Mouse (Mus musculus) intestine, embryonic 15.5 days (tissue): ENCODE measurements around the gene H2-T22. TPM values are rescaled to one million over a fixed set of nuclear protein-coding genes. Genes with fewer than 3 reads are reported as not detected.

Experiments
- ATAC-seq: fragments of 200-750 bp; cut with Nextera tagmentation; 2 replicates; pipeline ENCODE4 v1.8.0; 2017; ENCODE audit warnings: moderate TSS enrichment, moderate library complexity
- H3K27ac ChIP-seq: fragments of 300-500 bp; sonication (generic); 2 replicates; pipeline ENCODE4 v1.5.1; 2015; ENCODE audit warnings: mild to moderate bottlenecking, inconsistent platforms
- H3K27me3 ChIP-seq: fragments of 300-500 bp; sonication (generic); replicated peaks from 2 replicates; pipeline ENCODE4 v1.6.1; 2015; ENCODE audit warnings: inconsistent platforms
- H3K36me3 ChIP-seq: fragments of 300-500 bp; sonication (generic); 2 replicates; pipeline ENCODE4 v1.6.1; 2015; ENCODE audit warnings: inconsistent platforms
- H3K4me1 ChIP-seq: fragments of 300-500 bp; sonication (generic); replicated peaks from 2 replicates; pipeline ENCODE4 v1.6.1; 2015; ENCODE audit warnings: inconsistent platforms
- H3K4me2 ChIP-seq: fragments of 300-500 bp; sonication (generic); replicated peaks from 2 replicates; pipeline ENCODE4 v1.6.1; 2015; ENCODE audit warnings: mild to moderate bottlenecking, inconsistent platforms
- H3K4me3 ChIP-seq: fragments of 300-500 bp; sonication (generic); replicated peaks from 2 replicates; pipeline ENCODE4 v1.5.1; 2015; ENCODE audit warnings: inconsistent platforms
- H3K9ac ChIP-seq: fragments of 300-500 bp; sonication (generic); 2 replicates; pipeline ENCODE4 v1.6.1; 2015; ENCODE audit warnings: inconsistent platforms
- H3K9me3 ChIP-seq: fragments of 300-500 bp; sonication (generic); 2 replicates; pipeline ENCODE4 v1.6.1; 2016; ENCODE audit warnings: inconsistent platforms
- WGBS: fragments of 180-500 bp; shearing (Covaris S2); methylation state at CpG from one replicate; pipeline ENCODE4 v1.1.7; 2015; 5-methylcytosine and 5-hydroxymethylcytosine counted together
- polyA plus RNA-seq: library from polyadenylated mRNA; unstranded; fragments of >200 nt; fragmentation: Nextera tagmentation; extraction: Ambion mirVana; gene quantifications from 2 replicates; pipeline ENCODE4 v1.2.1, GENCODE M21; 2015

The H2-T22 gene
- polyA plus RNA-seq, 1 experiment from 2014 or later = 13.3 TPM

DNA sequence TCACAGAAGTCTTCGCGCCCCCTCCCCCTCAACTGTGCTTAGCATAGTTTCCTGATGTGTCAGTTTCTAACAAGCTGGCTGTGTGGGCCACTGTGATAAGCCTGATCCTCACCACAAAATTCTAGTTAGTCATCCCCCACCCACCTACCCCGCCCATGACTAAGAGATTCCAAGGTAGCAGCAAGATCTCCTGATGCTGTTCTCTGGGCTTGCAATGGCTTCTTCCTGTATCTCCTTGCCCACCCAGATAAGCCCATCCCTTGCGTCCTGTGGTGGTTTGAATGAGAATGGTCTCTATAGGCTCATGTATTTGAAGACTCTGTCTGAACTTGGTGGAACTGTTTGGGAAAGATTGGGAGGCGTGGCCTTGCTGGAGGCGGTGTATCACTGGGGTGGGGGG lies 40.6 kb downstream of the H2-T22 start:
- H3K9ac ChIP-seq = no peak overlapping the region
- H3K9me3 ChIP-seq = no peaks in the 10 kb centered on the region
- H3K4me3 ChIP-seq = no peak overlapping the region
- no peaks in the 10 kb centered on the region for H3K27me3 ChIP-seq
- H3K4me2 ChIP-seq = no peak overlapping the region
- H3K4me1 ChIP-seq = 0 out of 2 replicates have a peak, but pooled peaks cover 4% of the 10 kb centered on the region
- WGBS = 98% methylated on average over 6 of the region's 6 CpGs
- H3K36me3 ChIP-seq = no peaks in the 10 kb centered on the region
- peak; percentile 26; the same call in 1 of the 2 replicates for ATAC-seq
- no peak overlapping the region for H3K27ac ChIP-seq

DNA sequence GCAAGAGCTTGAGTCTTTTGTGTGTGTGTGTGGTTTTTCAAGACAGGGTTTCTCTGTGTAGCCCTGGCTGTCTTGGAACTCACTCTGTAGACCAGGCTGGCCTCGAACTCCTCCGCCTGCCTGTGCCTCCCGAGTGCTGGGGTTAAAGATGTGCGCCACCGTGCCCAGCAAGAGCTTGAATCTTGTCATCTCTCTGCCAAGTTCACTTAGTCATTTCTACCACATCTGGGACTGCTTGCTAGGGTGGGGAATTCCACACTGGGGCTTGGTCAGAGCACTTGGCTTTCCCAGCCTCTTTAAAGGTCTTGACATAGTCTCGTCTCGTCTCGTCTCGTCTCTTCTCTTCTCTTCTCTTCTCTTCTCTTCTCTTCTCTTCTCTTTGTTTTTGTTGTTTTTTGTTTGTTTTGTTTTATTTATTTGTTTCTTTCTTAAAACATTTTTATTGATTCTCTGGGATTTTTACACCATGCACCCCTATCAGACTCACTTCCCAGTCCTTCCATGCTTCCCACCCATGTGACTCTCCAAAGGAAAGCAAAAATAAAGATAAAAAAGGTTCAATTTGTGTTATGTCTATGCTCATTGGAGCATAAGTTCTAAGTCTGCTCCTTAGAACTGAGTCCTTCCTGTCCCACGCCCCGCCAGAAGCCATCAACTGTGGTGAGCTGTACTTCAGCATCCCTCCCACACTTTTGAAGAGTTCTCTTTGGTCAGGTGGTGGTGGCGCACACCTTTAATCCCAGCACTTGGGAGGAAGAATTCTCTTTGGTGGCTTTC lies 41.2 kb downstream of the H2-T22 start:
- Histone ChIP-seq H3K4me3 (no peak overlapping the region), H3K9me3 (no peaks in the 10 kb centered on the region), H3K27ac (no peak overlapping the region), H3K9ac (no peak overlapping the region), H3K36me3 (no peaks in the 10 kb centered on the region), H3K4me2 (no peak overlapping the region), H3K4me1 (0 out of 2 replicates have a peak, but pooled peaks cover 4% of the 10 kb centered on the region), H3K27me3 (no peaks in the 10 kb centered on the region)
- WGBS = 81% methylated on average over 12 of the region's 12 CpGs
- no peak for ATAC-seq

DNA sequence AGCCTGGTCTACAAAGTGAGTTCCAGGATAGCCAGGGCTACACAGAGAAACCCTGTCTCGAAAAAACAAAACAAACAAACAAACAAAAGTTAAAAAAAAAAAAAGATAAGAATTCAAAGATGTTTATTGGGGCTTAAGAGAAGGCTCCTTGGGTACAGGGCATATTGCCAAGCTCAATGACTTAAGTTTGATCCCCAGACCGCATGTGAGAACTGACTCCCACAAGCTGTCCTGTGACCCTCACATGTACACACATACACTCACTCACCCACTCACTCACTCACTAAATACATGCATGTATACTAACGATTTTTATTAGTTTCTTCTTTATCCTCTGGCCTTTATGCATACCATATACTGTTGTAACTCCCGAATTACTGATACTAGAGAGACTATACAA lies 42.2 kb downstream of the H2-T22 start:
- Histone ChIP-seq H3K4me2 (no peak overlapping the region), H3K36me3 (no peaks in the 10 kb centered on the region), H3K9me3 (no peaks in the 10 kb centered on the region), H3K27ac (no peak overlapping the region), H3K27me3 (no peaks in the 10 kb centered on the region), H3K9ac (no peak overlapping the region), H3K4me3 (no peak overlapping the region), H3K4me1 (0 out of 2 replicates have a peak, but pooled peaks cover 7% of the 10 kb centered on the region)
- 64% methylated on average over 4 of the region's 4 CpGs for WGBS
- ATAC-seq = no peak

DNA sequence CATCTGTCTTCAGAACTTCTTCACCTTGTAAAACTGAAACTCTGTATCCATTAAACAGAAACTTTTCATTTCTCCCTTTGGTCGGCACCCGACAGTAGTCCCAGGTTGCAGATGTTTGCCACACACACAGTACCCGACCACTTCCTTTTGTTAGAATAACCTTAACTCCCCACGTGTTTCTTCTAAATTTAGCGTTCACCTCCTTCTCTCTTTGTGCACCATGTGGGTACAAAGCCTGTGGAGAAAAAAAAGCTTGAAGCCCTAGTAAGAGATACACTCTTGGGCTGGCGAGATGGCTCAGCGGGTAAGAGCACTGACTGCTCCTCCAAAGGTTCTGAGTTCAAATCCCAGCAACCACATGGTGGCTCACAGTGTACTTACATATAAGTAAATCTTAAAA lies 43.2 kb downstream of the H2-T22 start:
- Histone ChIP-seq H3K4me1 (0 out of 2 replicates have a peak, but pooled peaks cover 8% of the 10 kb centered on the region), H3K4me3 (no peak overlapping the region), H3K9me3 (no peaks in the 10 kb centered on the region), H3K36me3 (no peaks in the 10 kb centered on the region), H3K27ac (no peak overlapping the region), H3K4me2 (no peak overlapping the region), H3K27me3 (no peaks in the 10 kb centered on the region), H3K9ac (no peak overlapping the region)
- ATAC-seq = no peak
- WGBS = 78% methylated on average over 7 of the region's 7 CpGs

DNA sequence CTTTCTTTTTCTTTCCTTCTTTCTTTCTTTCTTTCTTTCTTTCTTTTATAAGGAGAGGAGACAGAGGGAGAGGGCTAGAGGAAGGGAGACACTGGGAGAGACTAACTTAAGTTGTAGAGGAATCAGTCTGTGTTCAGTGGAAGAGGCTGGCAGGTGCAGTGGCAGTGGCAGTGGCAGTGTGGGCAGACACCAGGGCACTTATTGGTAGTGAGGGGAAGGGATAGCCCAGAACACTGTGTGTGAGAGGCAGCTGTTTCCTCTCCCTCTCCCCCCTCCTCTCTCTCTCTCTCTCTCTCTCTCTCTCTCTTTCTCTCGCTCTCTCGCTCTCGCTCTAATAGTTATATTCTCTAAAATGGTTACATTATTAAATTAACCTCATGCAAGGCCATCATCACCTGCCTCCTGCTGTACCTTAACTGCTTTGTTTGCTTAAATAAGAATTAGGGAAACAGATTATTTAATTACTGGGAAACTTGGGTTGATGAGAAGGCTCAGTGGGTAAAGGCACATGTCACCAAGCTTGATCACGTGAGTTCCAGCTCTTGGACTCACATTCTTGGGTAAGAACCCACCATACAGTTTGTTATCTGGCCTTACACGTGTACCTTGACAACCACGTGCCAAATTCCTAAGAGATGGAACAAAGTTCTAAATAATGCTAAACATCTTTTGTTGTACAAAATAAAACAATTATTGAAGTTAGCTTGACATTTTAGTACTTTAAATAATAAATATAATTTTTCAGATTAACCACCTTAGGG lies 43.8 kb downstream of the H2-T22 start:
- no peak overlapping the region for H3K9ac ChIP-seq
- H3K27me3 ChIP-seq = no peaks in the 10 kb centered on the region
- no peak for ATAC-seq
- H3K4me1 ChIP-seq = 0 out of 2 replicates have a peak, but pooled peaks cover 10% of the 10 kb centered on the region
- 83% methylated on average over 6 of the region's 6 CpGs for WGBS
- no peak overlapping the region for H3K27ac ChIP-seq
- no peak overlapping the region for H3K4me3 ChIP-seq
- H3K4me2 ChIP-seq = no peak overlapping the region
- H3K9me3 ChIP-seq = no peaks in the 10 kb centered on the region
- H3K36me3 ChIP-seq = no peaks in the 10 kb centered on the region

DNA sequence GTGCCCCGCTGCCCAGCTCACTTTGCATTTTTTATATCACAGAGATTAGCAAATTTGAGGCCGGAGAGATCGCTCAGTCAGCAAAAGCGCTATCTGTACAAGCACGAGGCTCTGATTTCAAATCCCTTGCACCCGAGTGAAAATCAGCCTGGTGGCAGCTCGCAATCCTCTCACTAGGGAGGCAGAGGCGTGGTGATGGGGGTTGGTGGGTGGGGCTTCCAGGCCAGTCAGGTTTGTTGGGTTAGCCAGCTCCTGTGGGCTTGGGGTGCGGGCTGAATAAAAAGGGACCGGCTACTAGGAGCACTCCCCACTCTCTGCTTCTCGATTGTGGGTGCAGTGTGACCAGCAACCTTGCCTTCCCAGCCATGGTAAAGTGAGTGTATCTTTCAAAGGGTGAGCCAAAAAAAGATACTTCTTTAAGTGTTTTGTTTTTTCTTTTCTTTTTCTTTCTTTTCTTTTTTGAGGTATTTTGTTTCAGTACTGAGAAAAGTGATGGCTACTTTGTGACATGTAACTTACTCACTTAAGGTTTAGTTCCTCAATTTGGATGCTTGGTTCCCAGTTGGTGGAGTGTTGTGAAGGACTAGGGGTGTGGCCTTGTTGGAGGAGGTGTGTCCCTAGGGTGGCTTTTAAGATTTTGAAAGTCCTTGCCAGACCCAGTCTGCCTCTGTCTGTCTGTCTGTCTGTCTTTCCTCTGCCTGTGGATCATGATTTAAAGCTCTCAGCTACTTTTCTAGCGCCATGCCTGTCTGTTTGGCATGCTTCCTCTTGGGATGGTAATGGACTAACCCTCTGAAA lies 44.6 kb downstream of the H2-T22 start:
- H3K27ac ChIP-seq = no peak overlapping the region
- 0 out of 2 replicates have a peak, but pooled peaks cover 10% of the 10 kb centered on the region for H3K4me1 ChIP-seq
- H3K9me3 ChIP-seq = no peaks in the 10 kb centered on the region
- H3K4me3 ChIP-seq = no peak overlapping the region
- H3K4me2 ChIP-seq = 0 out of 2 replicates have a peak overlapping the region, but pooled peaks have one; percentile 6
- no peaks in the 10 kb centered on the region for H3K27me3 ChIP-seq
- H3K36me3 ChIP-seq = no peaks in the 10 kb centered on the region
- ATAC-seq = no peak
- H3K9ac ChIP-seq = no peak overlapping the region
- 56% methylated on average over 12 of the region's 12 CpGs for WGBS

DNA sequence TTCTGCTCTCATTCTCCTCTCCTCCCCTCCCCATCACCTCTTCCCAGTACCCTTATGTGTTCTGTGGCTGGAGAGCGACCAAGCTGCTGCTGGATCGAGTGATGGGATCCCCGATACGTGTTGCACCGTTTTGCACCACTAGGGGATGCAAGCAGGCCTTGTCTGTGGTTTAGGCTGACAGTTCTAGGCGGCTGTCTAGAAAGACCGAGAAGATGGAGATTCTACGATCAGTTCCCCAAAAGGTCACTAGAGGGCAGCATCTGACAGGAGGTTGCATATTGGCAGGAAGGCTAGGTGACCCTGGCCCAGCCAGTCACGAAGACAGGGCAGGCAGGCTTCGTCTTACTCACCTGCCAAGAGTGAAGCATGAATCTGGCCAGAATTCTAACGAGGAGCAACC lies 45.6 kb downstream of the H2-T22 start:
- H3K4me1 ChIP-seq = peaks cover 11% of the 10 kb centered on the region
- no peaks in the 10 kb centered on the region for H3K36me3 ChIP-seq
- no peak overlapping the region for H3K4me3 ChIP-seq
- no peak overlapping the region for H3K27ac ChIP-seq
- peak; percentile 70 for ATAC-seq
- WGBS = 2% methylated on average over 11 of the region's 11 CpGs
- no peak overlapping the region for H3K4me2 ChIP-seq
- H3K9me3 ChIP-seq = no peaks in the 10 kb centered on the region
- H3K9ac ChIP-seq = no peak overlapping the region
- H3K27me3 ChIP-seq = no peaks in the 10 kb centered on the region

DNA sequence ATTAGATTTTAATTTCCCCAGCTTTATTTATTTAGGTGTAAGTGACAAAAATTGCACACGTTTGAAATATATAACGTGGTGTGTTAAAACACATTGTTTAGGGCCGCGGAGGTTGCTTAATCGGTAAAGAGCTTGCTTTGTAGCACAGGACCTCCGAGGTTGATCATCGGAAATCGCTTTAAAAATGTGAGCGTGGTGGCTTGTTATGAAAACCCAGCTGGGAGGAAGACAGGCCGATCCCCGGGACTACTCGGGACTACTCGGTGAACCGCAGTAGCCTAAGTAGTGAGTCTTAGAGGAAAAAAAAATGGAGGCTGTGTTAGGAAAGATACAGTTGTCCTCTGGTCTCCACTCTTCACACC lies 47.7 kb downstream of the H2-T22 start:
- no peaks in the 10 kb centered on the region for H3K27me3 ChIP-seq
- WGBS = 4% methylated on average over 14 of the region's 14 CpGs
- no peak overlapping the region for H3K27ac ChIP-seq
- peak overlapping the region; percentile 66 for H3K4me2 ChIP-seq
- no peak for ATAC-seq
- peak overlapping the region; percentile 45 for H3K4me3 ChIP-seq
- peak overlapping the region; percentile 43 for H3K9ac ChIP-seq
- H3K4me1 ChIP-seq = peaks cover 14% of the 10 kb centered on the region
- no peaks in the 10 kb centered on the region for H3K9me3 ChIP-seq
- no peaks in the 10 kb centered on the region for H3K36me3 ChIP-seq

DNA sequence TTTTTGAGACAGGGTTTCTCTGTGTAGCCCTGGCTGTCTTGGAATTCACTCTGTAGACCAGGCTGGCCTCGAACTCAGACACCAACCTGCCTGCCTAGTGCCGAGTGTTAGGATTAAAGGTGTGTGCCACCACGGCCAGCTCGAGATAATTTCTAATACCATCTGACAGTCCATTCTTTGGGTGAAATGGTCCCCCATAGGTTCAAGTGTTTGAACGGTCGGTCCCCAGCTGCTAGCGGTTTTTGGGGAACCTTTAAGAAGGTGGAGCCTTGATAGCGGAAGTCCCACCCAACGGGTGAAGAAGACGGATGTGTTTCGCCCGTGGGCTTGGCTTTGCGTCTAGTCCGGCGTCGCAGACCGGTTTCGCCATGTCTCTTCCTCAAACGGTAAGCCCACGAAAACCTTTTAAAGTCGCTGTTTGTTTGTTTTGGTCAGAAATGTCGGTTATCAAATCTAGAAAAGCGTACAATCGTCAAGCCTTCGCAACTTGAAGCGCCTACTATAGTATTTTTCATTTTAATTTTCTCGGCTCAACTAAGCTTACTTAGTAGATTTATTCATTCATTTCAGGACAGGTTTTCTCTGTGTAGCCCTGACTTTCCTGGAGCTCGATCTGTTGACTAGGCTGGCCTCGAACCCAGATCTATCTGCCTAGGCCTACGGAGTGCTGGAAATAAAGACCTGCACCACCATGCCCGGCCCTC lies 48.2 kb downstream of the H2-T22 start:
- WGBS = 4% methylated on average over 31 of the region's 31 CpGs
- H3K4me1 ChIP-seq = peaks cover 14% of the 10 kb centered on the region
- H3K36me3 ChIP-seq = 0 out of 2 replicates have a peak, but pooled peaks cover 3% of the 10 kb centered on the region
- peak overlapping the region; percentile 45 for H3K4me3 ChIP-seq
- peak overlapping the region; percentile 66 for H3K4me2 ChIP-seq
- H3K9ac ChIP-seq = peak overlapping the region; percentile 43
- no peaks in the 10 kb centered on the region for H3K9me3 ChIP-seq
- ATAC-seq = peak; percentile 71
- no peak overlapping the region for H3K27ac ChIP-seq
- no peaks in the 10 kb centered on the region for H3K27me3 ChIP-seq

DNA sequence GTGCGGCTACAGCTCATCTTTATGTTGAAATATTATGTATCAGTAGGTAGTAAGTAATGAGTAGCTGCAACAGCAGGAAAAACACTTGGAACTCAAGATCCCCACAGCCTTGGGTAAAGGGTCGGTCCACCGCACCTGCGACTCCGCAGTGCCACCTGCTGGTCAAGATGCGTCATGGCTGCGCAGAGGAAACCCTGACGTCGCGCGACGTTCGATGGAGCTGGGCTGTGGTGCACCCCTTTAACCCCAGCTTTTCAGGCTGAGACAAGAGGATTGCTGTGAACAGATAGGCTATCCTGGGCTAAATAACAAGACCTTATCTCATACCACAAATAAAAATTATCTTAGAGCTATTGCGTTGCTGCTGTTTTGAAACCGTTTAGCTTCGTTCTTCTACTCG lies 48.9 kb downstream of the H2-T22 start:
- ATAC-seq = peak; percentile 68
- no peaks in the 10 kb centered on the region for H3K27me3 ChIP-seq
- no peaks in the 10 kb centered on the region for H3K9me3 ChIP-seq
- peak overlapping the region; percentile 66 for H3K4me2 ChIP-seq
- H3K36me3 ChIP-seq = 0 out of 2 replicates have a peak, but pooled peaks cover 7% of the 10 kb centered on the region
- 6% methylated on average over 17 of the region's 17 CpGs for WGBS
- H3K27ac ChIP-seq = no peak overlapping the region
- H3K9ac ChIP-seq = no peak overlapping the region
- H3K4me1 ChIP-seq = peaks cover 14% of the 10 kb centered on the region
- no peak overlapping the region; the same call in 1 of the 2 replicates for H3K4me3 ChIP-seq

DNA sequence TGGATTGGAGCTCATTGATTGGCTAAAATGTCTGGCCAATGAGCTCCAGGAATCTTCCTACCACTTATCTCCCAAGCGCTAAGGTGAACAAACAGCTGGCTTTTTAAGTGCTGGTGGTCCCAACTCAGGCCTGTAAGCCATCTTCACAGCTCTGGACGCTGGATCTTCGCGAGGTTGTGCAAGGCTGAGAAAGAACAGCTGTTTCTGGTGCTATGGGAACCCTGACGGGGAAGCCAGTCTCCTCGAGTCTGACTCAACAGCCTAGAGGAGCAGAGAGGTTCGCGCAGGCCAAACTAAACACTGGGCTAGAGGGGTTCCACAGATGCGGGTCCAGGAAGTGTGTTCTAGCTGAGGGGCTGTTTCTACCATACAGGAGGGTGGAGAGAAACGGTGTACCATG lies 50.8 kb downstream of the H2-T22 start:
- Histone ChIP-seq H3K4me1 (peaks cover 10% of the 10 kb centered on the region), H3K4me2 (peak overlapping the region; percentile 3; the same call in 1 of the 2 replicates), H3K4me3 (no peak overlapping the region), H3K27me3 (no peaks in the 10 kb centered on the region), H3K9ac (no peak overlapping the region), H3K36me3 (peaks cover 24% of the 10 kb centered on the region), H3K9me3 (no peaks in the 10 kb centered on the region), H3K27ac (no peak overlapping the region)
- ATAC-seq = no peak
- 28% methylated on average over 10 of the region's 10 CpGs for WGBS
